Mouse (Mus musculus) heart, adult 2 months (tissue): Measurements from ENCODE around the gene Plcd4. TPM values are rescaled to one million over a fixed set of nuclear protein-coding genes. Genes with fewer than 3 reads are reported as not detected.

Experiments
- DNase-seq, 2 experiments: peaks; one replicate each; pipeline ENCODE4 v3.0.0; 2021
- H3K27ac ChIP-seq: fragments of 200-600 bp; 2 replicates; pipeline ENCODE4 v1.8.1; 2022
- H3K27me3 ChIP-seq: fragments of 200-500 bp; 2 replicates; pipeline ENCODE4 v1.6.1; 2012; ENCODE audit warnings: mild to moderate bottlenecking, low read length, inconsistent platforms, mixed read lengths; ENCODE audit not compliant: control insufficient read depth, insufficient read depth
- H3K36me3 ChIP-seq: fragments of 200-500 bp; 2 replicates; pipeline ENCODE4 v1.6.1; 2012; ENCODE audit warnings: low read length, inconsistent platforms; ENCODE audit not compliant: control insufficient read depth, insufficient read depth
- H3K4me1 ChIP-seq: fragments of 200-500 bp; 2 replicates; pipeline ENCODE4 v1.6.1; 2011; ENCODE audit warnings: low read length; ENCODE audit not compliant: control insufficient read depth, insufficient read depth
- H3K4me3 ChIP-seq: fragments of 200-600 bp; 2 replicates; pipeline ENCODE4 v1.8.1; 2022
- H3K79me2 ChIP-seq: fragments of 200-500 bp; replicated peaks from 2 replicates; pipeline ENCODE4 v1.6.1; 2012; ENCODE audit warnings: mild to moderate bottlenecking, inconsistent platforms, low read length, moderate library complexity, mixed read lengths; ENCODE audit not compliant: control insufficient read depth, insufficient read depth
- H3K9ac ChIP-seq: fragments of 200-500 bp; 2 replicates; pipeline ENCODE4 v1.6.1; 2012; ENCODE audit warnings: low read depth, mild to moderate bottlenecking, control low read depth, inconsistent platforms, low read length, mixed read lengths
- CTCF ChIP-seq: fragments of 200-600 bp; IDR thresholded peaks from 2 replicates; pipeline ENCODE4 v1.8.1; 2022; ENCODE audit warnings: antibody characterized with exemption, mild to moderate bottlenecking, moderate library complexity
- EP300 ChIP-seq: fragments of 200-500 bp; IDR thresholded peaks from 2 replicates; pipeline ENCODE4 v1.6.1; 2011; ENCODE audit warnings: low read depth, low read length, control low read depth; ENCODE audit not compliant: insufficient read depth
- POLR2A ChIP-seq: fragments of 200-500 bp; IDR thresholded peaks from 2 replicates; pipeline ENCODE4 v1.6.1; 2011; ENCODE audit warnings: mild to moderate bottlenecking, low read depth, low read length, control low read depth; ENCODE audit not compliant: insufficient read depth
- WGBS: fragments of 180-500 bp; shearing (Covaris S2); methylation state at CpG from one replicate; pipeline ENCODE4 v1.1.7; 2018; 5-methylcytosine and 5-hydroxymethylcytosine counted together
- intact Hi-C: fragments of 180-260 bp; cut with DNase I; formaldehyde crosslinking; loops from one replicate; pipeline ENCODE4 v1.15.1; 2025
- long read RNA-seq: library from polyadenylated mRNA; stranded (forward); transcript quantifications from one replicate; pipeline ENCODE4 v2.0.0, GENCODE M21; 2021
- polyA plus RNA-seq: library from polyadenylated mRNA; depleted of rRNA; stranded (reverse); fragments of >200 nt; gene quantifications from 2 replicates; pipeline ENCODE4 v1.2.3, GENCODE M21; 2012; rRNA removed
- total RNA-seq, 2 experiments: library from RNA; stranded (reverse); gene quantifications; 2 replicates each; pipeline ENCODE4 v1.2.3; 2021

The Plcd4 gene
- not detected for total RNA-seq
- 0.08 TPM in 1 of 2 replicates, not detected in the other for polyA plus RNA-seq
- long read RNA-seq, result 0 reads

- Histone ChIP-seq H3K27ac (no peak within 1 kb of the TSS), H3K36me3 (no peaks in the 10 kb centered on the region), H3K4me3 (no peak within 1 kb of the TSS), H3K4me1 (no peaks in the 10 kb centered on the region), H3K9ac (no peak within 1 kb of the TSS), H3K79me2 (no peaks in the 10 kb centered on the region), H3K27me3 (0 out of 2 replicates have a peak, but pooled peaks cover 2% of the 10 kb centered on the region)
- TF ChIP-seq POLR2A (no peak), CTCF (no peak), EP300 (no peak)
- intact Hi-C loops, result no loop called here
- DNase-seq, result no peak
- WGBS, result 20% methylated on average over 6 of the region's 6 CpGs
Measured at GRCm38 (mm10) chr1:74542451-74542961, at the start of gene Plcd4. TSS of gene Plcd4 (plus strand) at chr1:74542888.

GRCm38 (mm10) chr1:74501106-74501505, 41.6 kb upstream of the Plcd4 start:
- 46% methylated on average over 1 of the region's 1 CpGs for WGBS
- H3K79me2 ChIP-seq, result no peaks in the 10 kb centered on the region
- H3K4me1 ChIP-seq, result peaks cover 1% of the 10 kb centered on the region; the same call in 1 of the 2 replicates
- no peak for DNase-seq
- H3K36me3 ChIP-seq, result no peaks in the 10 kb centered on the region
- intact Hi-C loops, result loop anchor here (10.0 kb wide), 1 partner anchor 164 kb away; the partner anchor contains the start of gene Ttll4
- H3K27ac ChIP-seq, result no peak overlapping the region
- no peak overlapping the region for H3K4me3 ChIP-seq
- H3K27me3 ChIP-seq, result no peaks in the 10 kb centered on the region
- TF ChIP-seq CTCF, result no peak
- TF ChIP-seq POLR2A, result no peak
- no peak for TF ChIP-seq EP300
- H3K9ac ChIP-seq, result no peak overlapping the region

- H3K27me3 ChIP-seq, result no peaks in the 10 kb centered on the region
- peak overlapping the region; percentile 89 for H3K4me3 ChIP-seq
- peaks cover 12% of the 10 kb centered on the region; the same call in 1 of the 2 replicates for H3K36me3 ChIP-seq
- intact Hi-C loops, result loop anchor here (5.0 to 10.0 kb wide), 3 partner anchors 82 to 218 kb away; partner anchors contain the start of genes Bcs1l, Ttll4 and Zfp142
- WGBS, result under 1% methylated on average over 22 of the region's 22 CpGs
- peak overlapping the region; percentile 82 for H3K27ac ChIP-seq
- no peak for DNase-seq
- H3K9ac ChIP-seq, result peak overlapping the region; percentile 66
- no peaks in the 10 kb centered on the region; the same call in 1 of the 2 replicates for H3K79me2 ChIP-seq
- TF ChIP-seq EP300, result no peak
- TF ChIP-seq CTCF, result no peak
- TF ChIP-seq POLR2A, result no peak
- peaks cover 1% of the 10 kb centered on the region for H3K4me1 ChIP-seq
Measured at GRCm38 (mm10) chr1:74505393-74505720, 37.3 kb upstream of the Plcd4 start.

GRCm38 (mm10) chr1:74505721-74506464, 36.8 kb upstream of the Plcd4 start, which contains the start of gene Cnot9:
TSS of gene Cnot9 (plus strand) at chr1:74506058.
- no peaks in the 10 kb centered on the region for H3K27me3 ChIP-seq
- peak; percentile 100 for DNase-seq
- intact Hi-C loops, result loop anchor here (5.0 to 10.0 kb wide), 3 partner anchors 81 to 219 kb away; partner anchors contain the start of genes Bcs1l, Ttll4 and Zfp142
- H3K4me1 ChIP-seq, result peaks cover 1% of the 10 kb centered on the region
- TF ChIP-seq CTCF (no peak), POLR2A (peak; percentile 84), EP300 (peak; percentile 18; the same call in 1 of the 2 replicates)
- peak within 1 kb of the TSS; percentile 91 for H3K4me3 ChIP-seq
- peaks cover 12% of the 10 kb centered on the region; the same call in 1 of the 2 replicates for H3K36me3 ChIP-seq
- H3K9ac ChIP-seq, result peak within 1 kb of the TSS; percentile 88
- H3K27ac ChIP-seq, result peak within 1 kb of the TSS; percentile 93
- WGBS, result under 1% methylated on average over 63 of the region's 64 CpGs
- no peaks in the 10 kb centered on the region; the same call in 1 of the 2 replicates for H3K79me2 ChIP-seq

- no peak for TF ChIP-seq EP300
- no peak for TF ChIP-seq POLR2A
- no peak for TF ChIP-seq CTCF
- H3K9ac ChIP-seq, result peak overlapping the region; percentile 88
- H3K79me2 ChIP-seq, result no peaks in the 10 kb centered on the region; the same call in 1 of the 2 replicates
- H3K36me3 ChIP-seq, result peaks cover 12% of the 10 kb centered on the region; the same call in 1 of the 2 replicates
- H3K27ac ChIP-seq, result peak overlapping the region; percentile 93
- peak overlapping the region; percentile 91 for H3K4me3 ChIP-seq
- intact Hi-C loops, result loop anchor here (5.0 to 10.0 kb wide), 3 partner anchors 81 to 219 kb away; partner anchors contain the start of genes Bcs1l, Ttll4 and Zfp142
- no peak for DNase-seq
- under 1% methylated on average over 34 of the region's 34 CpGs for WGBS
- H3K27me3 ChIP-seq, result no peaks in the 10 kb centered on the region
- peaks cover 1% of the 10 kb centered on the region for H3K4me1 ChIP-seq
Measured at GRCm38 (mm10) chr1:74506471-74506881, 36.2 kb upstream of the Plcd4 start.

GRCm38 (mm10) chr1:74507780-74508179, 34.9 kb upstream of the Plcd4 start:
- 83% methylated on average over 2 of the region's 2 CpGs for WGBS
- peaks cover 12% of the 10 kb centered on the region; the same call in 1 of the 2 replicates for H3K36me3 ChIP-seq
- DNase-seq, result no peak
- TF ChIP-seq CTCF (no peak), EP300 (no peak), POLR2A (no peak)
- H3K4me1 ChIP-seq, result peaks cover 1% of the 10 kb centered on the region
- no peak overlapping the region for H3K9ac ChIP-seq
- H3K27me3 ChIP-seq, result no peaks in the 10 kb centered on the region
- H3K79me2 ChIP-seq, result peaks cover under 1% of the 10 kb centered on the region; the same call in 1 of the 2 replicates
- intact Hi-C loops, result loop anchor here (5.0 to 10.0 kb wide), 3 partner anchors 80 to 220 kb away; partner anchors contain the start of genes Bcs1l, Ttll4 and Zfp142
- no peak overlapping the region for H3K4me3 ChIP-seq
- H3K27ac ChIP-seq, result no peak overlapping the region
